Mouse (Mus musculus): ENCODE measurements around the gene Pofut2. TPM values are rescaled to one million over a fixed set of nuclear protein-coding genes. Genes with fewer than 3 reads are reported as not detected.

Gene Pofut2
- total RNA-seq, 2 experiments from 2014 or later = 5.9 to 9.7 TPM

DNA sequence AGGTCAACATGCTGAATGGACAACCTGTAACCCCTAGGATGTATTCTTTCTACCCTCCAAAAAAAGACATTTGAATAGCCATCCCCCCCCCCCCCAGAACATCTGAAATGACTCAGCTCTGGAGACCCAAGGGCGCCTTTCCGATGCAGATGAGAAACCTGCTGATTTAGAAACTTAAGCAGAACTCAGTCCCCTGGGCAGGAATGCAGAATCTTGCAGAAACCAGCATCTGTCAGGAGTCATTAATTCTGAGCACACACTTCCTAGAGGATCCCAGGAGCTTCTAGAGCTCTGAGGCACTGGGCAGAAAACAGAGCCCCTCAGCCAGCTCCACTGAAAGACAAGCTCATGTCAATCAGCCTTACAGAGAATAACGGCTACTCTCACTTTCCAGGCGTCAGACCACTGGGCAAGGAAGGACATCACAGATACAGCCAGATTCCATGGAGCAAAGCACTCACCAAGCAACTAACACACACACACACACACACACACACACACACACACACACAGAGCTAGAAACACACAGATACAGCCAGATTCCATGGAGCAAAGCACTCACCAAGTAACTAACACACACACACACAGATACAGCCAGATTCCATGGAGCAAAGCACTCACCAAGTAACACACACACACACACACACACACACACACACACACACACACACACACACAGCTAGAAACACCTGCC, 46.0 kb downstream of the Pofut2 start:
- no peak for ATAC-seq (replicated peaks; ENCODE audit: low FRiP score, poor library complexity, severe bottlenecking)

DNA sequence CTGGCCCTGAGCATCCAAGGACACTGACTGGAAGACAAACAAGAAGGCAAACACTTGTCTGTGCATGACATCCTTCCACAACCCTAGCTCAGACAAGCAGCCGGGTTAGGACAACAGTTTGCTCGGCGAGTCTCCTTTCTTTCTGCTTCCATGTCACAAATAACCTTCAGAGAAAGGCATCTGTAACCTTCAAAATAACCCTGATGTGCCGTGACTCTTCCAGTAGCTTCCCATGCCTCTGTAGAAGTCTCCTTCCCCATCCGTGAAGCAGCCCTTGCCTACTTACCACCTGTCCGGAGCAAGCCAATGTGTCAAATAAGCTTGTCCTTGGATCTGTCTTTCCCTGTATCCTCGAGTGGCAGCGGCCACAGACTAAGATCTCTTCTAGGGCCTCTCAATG, 46.7 kb downstream of the Pofut2 start:
- ATAC-seq (replicated peaks; ENCODE audit: low FRiP score, poor library complexity, severe bottlenecking) = no peak

DNA sequence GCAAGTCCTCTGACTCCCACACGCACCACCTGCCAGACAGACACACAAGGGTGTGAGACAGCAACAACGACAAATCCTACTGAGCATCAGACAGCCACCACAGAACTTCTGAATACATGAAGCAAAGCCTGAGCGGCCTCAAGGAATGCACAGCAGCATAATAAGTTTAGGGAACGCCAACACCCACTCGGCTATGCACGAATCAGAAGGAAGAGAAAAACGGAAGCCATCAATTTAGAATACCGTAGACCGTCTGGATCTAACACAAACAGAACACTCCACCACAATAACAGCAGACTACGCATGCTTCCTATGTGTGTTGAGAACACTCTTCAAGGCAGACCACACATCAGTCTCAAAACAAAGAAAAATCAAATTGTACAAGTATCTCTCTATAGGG, 50.0 kb downstream of the Pofut2 start:
- no peak for ATAC-seq (replicated peaks; ENCODE audit: low FRiP score, poor library complexity, severe bottlenecking)

DNA sequence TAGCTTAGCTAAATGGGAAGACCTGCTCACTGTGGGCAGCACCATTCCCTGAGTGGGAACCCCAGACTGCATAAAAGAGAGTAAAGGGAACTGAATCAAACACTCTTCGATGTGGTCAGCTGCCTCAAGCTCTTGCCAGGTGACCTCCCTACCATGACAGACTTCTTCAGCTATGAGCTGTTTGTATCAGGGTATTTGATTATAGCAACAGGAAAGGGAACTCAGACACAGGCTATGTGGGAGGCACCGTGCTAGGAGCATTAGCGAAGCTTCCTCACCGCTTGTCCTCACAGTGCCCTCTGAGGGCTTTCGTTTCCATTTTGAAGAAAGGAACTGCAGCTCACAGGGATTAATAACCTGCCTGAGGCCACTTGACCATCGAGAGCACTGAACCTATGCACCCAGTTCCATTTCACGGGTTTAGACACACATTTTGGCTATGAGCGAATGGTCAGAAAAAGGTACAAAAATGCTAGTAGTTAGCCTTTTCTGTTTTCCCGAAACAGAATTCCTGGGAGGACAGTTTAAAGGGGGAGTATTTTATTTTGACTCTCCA, 55.8 kb downstream of the Pofut2 start:
- ATAC-seq (replicated peaks; ENCODE audit: low FRiP score, poor library complexity, severe bottlenecking) = no peak

DNA sequence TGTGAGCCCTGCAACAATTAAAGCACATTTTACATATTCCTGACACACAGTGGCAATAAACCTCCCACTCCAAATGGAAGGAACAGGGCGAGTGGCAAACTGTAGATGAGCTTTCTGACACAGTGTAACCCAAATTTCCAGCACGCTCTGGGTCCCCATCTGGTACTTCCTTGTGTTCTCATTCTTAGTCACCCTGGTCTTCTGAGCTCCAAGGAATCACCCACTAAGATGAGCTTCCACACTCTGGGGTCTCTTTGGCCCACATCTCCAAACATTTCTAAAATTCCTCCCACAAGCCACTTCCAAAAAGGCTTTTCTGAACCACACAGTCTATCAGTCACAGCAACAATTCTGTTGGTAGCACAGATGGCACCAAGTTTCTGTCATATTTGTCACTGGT, 56.7 kb downstream of the Pofut2 start:
- no peak for ATAC-seq (replicated peaks; ENCODE audit: low FRiP score, poor library complexity, severe bottlenecking)

Other genes starting within 250 kb of the Pofut2 start
- gene Slc19a1, start 227.0 kb upstream of the Pofut2 start, total RNA-seq (2015; ENCODE audit: low replicate concordance) = 1.4 and 2.9 TPM in 2 replicates
- 3.3 and 7.9 TPM in 2 replicates for gene Slc19a1, start 227.0 kb upstream of the Pofut2 start, total RNA-seq (2017; ENCODE audit: low replicate concordance)
- gene Col18a1, start 92.7 kb upstream of the Pofut2 start, total RNA-seq (2015; ENCODE audit: low replicate concordance) = not detected in 2 replicates
- gene Col18a1, start 92.7 kb upstream of the Pofut2 start, total RNA-seq (2017; ENCODE audit: low replicate concordance) = 0.26 TPM in 1 of 2 replicates, not detected in the other
- gene Adarb1, start 159.1 kb downstream of the Pofut2 start, total RNA-seq (2015; ENCODE audit: low replicate concordance) = not detected in 2 replicates
- not detected in 2 replicates for gene Adarb1, start 159.1 kb downstream of the Pofut2 start, total RNA-seq (2017; ENCODE audit: low replicate concordance)